Mouse (Mus musculus) monocyte, adult 5-6 weeks (primary cell): ENCODE data around the gene Rbm4. TPM values are rescaled to one million over a fixed set of nuclear protein-coding genes. Genes with fewer than 3 reads are reported as not detected.
"Not testable (repeated sequence)": the region's sequence is repeated elsewhere in the genome, so short reads cannot be mapped to it uniquely, and the experiment has no call there.

Experiments
- ATAC-seq: fragments of 153-309, 156-312 bp; replicated peaks from 2 replicates; pipeline ENCODE4 v1.8.0; 2017; ENCODE audit warnings: mild to moderate bottlenecking; ENCODE audit not compliant: low TSS enrichment, insufficient number of reproducible peaks, severe bottlenecking, poor library complexity, low FRiP score
- total RNA-seq: library from RNA; stranded (forward); fragments of 200-1000, 200-491, 200-594 nt; gene quantifications from 3 replicates; pipeline ENCODE4 v1.2.3, GENCODE M21; 2017

Rbm4 gene
- total RNA-seq, result 67.3 to 110 TPM (median 84.7 TPM) in 3 replicates

DNA sequence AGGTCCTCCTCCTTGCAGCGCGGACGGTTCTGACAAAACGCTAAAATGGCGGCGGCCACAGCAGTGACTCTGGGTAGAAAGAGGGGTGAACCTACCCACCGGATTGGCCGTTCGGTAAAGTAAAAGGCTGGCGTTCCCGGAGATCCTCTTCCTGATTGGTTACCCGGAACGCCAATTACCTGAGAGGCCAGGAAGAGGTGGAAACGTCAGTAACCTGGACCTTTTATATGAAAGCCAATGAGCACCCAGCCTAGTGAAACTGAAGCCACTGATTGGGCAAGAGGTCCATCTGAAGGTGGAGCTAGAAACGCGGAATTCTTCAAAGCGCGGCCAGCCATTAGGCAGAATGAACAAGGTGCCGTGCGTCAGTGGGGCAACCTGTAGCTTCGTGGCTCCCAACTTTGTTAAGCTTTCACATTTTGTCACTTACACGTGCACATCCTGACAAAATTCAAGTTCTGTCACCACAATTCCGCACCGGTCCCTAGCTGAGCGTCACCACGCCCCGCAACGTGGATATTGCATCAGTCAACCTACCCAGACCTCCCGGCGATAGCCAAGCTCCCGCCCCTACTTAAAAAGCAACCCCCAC is at the start of gene Rbm4:
Gene Rbm4 (minus strand): TSS at position 71 of the 592 bp plus-strand sequence.
- peak; percentile 99 for ATAC-seq

GRCm38 (mm10) chr19:4842611-4843010 is 48.9 kb upstream of the Rbm4 start:
- ATAC-seq, result no peak

DNA sequence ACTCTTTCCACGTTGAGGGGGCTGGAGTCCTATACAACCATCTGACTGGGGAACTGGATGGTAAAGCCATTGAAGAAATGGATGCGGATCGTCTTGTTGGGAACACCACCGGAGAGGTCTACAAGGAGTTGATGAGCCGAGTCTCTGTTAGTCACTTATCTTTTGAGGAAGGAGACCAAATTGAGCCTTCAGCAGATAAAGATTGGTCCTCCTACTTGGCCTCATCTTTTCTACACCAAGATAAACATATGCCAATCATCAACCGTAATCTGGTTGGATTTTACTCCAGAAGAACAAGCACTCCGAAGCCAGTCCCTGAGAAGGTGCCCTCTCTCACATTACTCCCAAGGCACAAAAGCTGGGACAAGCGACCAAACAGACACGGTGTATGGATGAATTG is 47.1 kb upstream of the Rbm4 start:
- ATAC-seq, result no peak

GRCm38 (mm10) chr19:4839149-4839548 is 45.4 kb upstream of the Rbm4 start, which contains the start of the genes Ccs and Ccdc87:
TSS of gene Ccs (minus strand) at chr19:4839332.
TSS of gene Ccdc87 (plus strand) at chr19:4839366.
- peak; percentile 100 for ATAC-seq

- no peak for ATAC-seq
These were observed 44.9 kb upstream of the Rbm4 start for GRCm38 (mm10) chr19:4838526-4839140.

GRCm38 (mm10) chr19:4837049-4837448 is 43.3 kb upstream of the Rbm4 start:
- no peak for ATAC-seq

DNA sequence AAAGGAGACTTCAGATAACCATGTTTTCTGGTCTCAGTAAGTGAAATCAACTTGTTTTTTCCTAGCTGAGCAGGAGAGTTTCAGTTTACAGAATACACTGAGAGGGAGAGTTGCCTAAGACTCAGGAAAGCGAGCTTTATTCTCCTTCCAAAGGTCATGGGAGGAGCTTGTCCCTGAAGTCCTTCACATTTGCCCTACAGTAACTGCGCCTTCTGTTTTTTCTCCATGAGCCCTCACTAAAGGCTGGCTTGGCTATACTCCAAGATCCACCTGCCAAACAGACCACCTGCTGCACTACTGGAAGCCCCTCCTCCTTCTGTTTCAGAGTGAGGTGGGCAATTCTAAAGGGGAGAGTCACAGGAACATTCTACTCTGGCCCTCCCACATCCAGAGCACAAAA is 42.4 kb upstream of the Rbm4 start:
- no peak for ATAC-seq

DNA sequence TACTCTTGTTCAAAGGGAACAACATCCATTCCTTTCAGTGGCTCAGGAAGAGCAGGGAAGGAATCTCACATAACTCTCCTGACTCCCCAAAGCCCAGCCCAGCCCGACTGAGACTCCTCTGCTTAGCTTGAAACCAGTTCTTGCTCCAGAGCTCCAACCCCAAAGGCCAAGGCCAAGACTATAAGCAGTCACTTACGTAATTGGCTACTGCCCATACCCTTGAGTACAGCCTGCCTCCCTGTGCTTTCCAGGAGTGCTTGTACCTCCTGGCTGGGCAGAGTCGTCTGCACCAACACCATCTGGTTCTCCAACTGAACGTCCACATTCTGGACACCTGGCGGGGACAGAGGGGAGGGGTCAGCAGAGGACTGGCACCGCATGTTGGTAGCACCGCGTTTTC is 40.3 kb upstream of the Rbm4 start:
- ATAC-seq, result no peak

DNA sequence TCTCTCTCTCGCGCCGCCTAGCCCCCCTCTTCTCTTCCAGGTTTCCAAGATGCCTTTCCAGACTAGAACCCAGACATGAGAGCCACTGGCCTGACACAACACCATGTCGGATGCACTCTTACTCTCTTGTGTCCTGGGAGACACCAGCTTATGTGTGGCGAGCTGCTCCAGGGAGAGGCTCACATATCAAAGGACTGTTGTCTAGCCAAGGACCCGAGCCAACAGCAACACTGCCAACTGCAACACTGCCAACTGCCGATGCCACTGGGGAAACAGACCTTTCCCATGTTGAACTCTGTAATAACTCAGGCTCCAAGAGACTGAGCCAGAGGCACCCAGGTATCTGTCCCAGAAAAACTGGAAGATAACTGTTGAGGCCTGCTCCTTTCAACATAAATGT is 35.5 kb upstream of the Rbm4 start:
- ATAC-seq, result no peak

DNA sequence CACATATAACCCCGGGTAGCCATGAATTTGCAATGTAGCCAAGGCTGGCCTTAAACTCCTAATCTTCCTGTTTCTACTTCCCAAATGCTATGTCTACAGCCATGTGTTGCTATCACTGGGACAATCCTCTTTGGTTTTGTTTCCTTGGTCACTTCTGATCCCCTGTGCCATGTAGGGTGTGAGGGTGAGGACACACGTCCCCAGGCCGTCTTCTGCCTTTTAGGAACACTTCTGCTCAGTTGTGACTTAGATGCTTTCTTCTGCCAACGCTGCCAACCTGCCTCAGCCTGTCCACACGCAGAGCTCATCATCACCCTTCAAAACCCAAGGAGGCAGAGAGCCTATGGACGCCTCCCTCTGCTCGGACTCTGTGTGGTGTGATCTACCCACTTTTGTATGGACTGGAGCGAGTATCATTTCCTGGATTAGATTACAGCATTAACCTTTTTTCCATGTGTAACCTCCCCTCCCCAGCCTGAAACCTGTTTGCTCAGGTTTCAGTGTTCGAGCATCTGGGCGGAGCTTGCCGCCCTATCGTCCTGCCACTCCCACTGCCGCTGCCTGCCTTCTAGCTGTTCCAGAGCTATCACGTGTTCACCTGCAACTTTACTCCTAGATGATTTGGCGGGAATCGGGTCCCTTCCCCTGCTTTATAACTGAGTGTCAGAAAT is 34.9 kb upstream of the Rbm4 start:
- ATAC-seq, result no peak

- no peak for ATAC-seq
These were observed 27.1 kb upstream of the Rbm4 start for GRCm38 (mm10) chr19:4820678-4821303.

DNA sequence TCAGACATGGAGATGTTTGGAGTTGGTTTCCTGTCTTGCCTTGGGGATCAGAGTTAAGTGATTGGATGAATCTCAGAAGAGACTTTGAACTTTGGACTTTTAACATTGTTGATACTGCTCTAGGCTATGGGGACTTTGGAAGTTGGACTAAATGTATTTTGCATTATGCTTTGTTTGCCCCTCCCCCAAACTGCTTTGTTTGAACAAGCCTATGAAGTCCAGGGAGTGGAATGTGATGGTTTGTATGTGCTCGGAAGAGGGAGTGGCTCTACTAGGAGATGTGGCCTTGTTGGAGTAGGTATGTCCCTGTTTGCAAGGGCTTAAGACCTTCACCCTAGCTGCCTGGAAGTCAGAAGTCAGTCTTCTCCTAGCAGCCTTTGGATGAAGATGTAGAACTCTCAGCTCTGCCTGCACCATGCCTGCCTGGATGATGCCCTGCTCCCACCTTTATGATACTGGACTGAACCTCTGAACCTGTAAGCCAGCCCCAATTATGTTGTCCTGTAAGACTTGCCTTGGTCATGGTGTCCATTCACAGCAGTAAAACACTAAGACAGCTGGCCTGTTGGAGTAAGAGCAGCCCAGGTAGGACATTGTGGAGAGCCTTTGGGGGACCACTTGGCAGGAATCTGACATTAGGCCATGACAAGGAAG is 23.6 kb upstream of the Rbm4 start:
- ATAC-seq, result no peak

GRCm38 (mm10) chr19:4813015-4813414 is 19.3 kb upstream of the Rbm4 start:
- ATAC-seq, result no peak

GRCm38 (mm10) chr19:4812334-4812949 is 18.7 kb upstream of the Rbm4 start:
- ATAC-seq, result not testable (repeated sequence)

- ATAC-seq, result no peak
These were observed 18.2 kb upstream of the Rbm4 start for GRCm38 (mm10) chr19:4811909-4812242.

DNA sequence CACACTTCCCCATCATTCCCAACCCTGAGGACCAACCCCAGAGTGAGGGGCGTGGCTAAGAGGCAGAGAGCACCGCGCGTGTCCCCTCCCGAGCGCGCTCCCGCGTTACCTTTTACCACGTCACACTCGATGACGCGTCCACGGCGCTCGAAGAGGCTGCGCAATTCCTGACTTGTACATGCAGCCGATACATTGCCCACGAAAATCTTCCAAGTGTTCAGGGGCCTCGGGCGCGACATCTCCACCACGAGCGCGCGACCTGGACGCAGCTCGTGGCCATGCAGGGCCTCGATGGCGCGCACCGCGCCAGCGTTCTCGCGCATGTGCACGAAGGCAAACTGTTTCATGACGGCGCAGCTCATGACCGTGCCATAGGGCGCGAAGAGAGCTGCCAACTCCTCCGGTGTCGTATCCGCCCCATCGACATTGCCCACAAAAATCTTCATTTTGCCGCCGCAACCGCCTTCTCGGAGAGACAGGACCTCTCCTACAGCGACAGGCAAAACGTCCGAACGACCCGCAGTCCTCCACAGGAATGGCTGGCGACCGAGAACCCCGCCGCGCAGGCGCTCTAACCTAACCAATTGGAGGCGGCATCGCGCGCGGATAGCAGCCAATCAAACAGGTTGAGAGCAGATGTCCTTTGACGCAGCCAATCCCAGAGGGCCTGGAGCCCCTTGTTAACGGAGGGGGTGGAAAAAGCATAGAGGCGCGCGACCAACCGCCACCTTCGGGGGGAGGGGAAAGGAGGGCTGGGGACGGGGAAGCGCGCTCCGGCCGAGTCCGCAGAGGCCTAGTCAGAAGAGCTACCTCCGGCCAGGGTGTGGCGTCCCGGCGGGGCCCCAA is 17.6 kb upstream of the Rbm4 start, which contains the start of the genes Gm21992 and Rbm14:
Gene Gm21992 (minus strand): TSS at position 550 of the 846 bp plus-strand sequence.
Gene Rbm14 (minus strand): TSS at position 572 of the 846 bp plus-strand sequence.
- ATAC-seq, result peak; percentile 99

GRCm38 (mm10) chr19:4810746-4811062 is 17.0 kb upstream of the Rbm4 start:
- no peak for ATAC-seq

DNA sequence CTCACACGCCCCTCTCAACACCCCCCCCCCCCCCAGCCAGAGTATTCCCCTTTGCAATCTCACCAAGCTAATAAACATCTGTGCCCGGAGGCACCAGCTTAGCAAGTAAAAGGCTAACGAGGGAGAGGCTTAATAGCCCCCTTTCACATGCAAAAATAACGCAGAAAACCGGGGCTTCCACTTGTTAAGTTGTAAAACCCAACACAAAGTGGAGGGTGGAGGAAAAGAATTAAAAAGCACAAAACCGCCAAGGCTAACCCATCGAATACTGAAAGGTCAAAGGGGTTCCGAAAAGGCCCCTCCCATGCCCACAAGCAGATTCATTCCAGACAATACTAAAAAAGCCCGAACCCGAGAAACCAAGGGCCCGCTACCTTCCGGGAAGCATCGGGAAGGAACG is 16.6 kb upstream of the Rbm4 start:
- ATAC-seq, result no peak
